24 mouse cellular contexts compared by ENCODE assay signal in the genomic region with DNA sequence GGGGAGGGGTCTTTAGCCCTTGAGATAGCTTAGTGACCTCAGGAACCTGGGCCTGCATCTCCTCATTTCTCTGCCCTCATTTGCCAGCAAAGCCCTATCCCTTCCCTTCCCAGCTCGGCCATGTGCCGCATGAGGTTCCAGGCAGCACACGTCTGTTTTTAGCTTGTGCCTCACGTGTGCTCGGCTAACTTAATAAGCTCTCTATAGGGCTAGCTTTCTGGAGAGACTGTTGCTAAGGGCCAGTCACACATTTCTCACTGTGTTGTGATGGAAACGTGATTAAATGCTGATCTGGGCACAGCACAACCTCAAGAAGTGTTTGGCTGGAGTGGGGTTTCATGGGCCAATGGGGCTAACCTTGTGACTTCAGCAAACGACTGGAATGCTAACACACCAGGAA. TPM values are rescaled to one million over a fixed set of nuclear protein-coding genes. Genes with fewer than 3 reads are reported as not detected.
A peak's percentile ranks its signal among the peaks of the same experiment; 100 is the strongest.
DNase-seq lines count a peak whose midpoint lies in the region; ATAC-seq and TF ChIP-seq lines count a peak whose summit lies in the region.
"Had no signal": no experiment of that assay in that cellular context is flagged by ENCODE, and none has a peak within 500 bp of the region (broad histone marks: within the 10 kb centered on the region; RNA-seq: fewer than 3 reads in every experiment).

No protein-coding gene starts in this region.

- no peaks in the 10 kb centered on the region for H3K36me3 ChIP-seq in hindbrain, postnatal 0 days (ENCODE audit: insufficient read depth, low read length)
- H3K36me3 ChIP-seq in hindbrain, embryonic 12.5 days: no peaks in the 10 kb centered on the region
- no peaks in the 10 kb centered on the region for H3K36me3 ChIP-seq in midbrain, embryonic 16.5 days (ENCODE audit: control insufficient read depth, insufficient read depth, low read length)
- no peaks in the 10 kb centered on the region for H3K36me3 ChIP-seq in midbrain, embryonic 15.5 days (replicated peaks)
- no peaks in the 10 kb centered on the region for H3K36me3 ChIP-seq in kidney, embryonic 16.5 days (ENCODE audit: insufficient read depth, low read length)
- H3K36me3 ChIP-seq: embryonic facial prominence, embryonic 12.5 days; forebrain, embryonic 15.5 days; heart, embryonic 10.5 days had no signal

- H3K27me3 ChIP-seq in hindbrain, postnatal 0 days (ENCODE audit: insufficient read depth, low read length): no peaks in the 10 kb centered on the region
- no peaks in the 10 kb centered on the region for H3K27me3 ChIP-seq in hindbrain, embryonic 12.5 days
- H3K27me3 ChIP-seq in midbrain, embryonic 16.5 days (ENCODE audit: control insufficient read depth, insufficient read depth, low read depth, low read length): no peaks in the 10 kb centered on the region
- H3K27me3 ChIP-seq in midbrain, embryonic 15.5 days (replicated peaks): no peaks in the 10 kb centered on the region
- no peaks in the 10 kb centered on the region for H3K27me3 ChIP-seq in kidney, embryonic 16.5 days (ENCODE audit: insufficient read depth, low read length)
- H3K27me3 ChIP-seq: embryonic facial prominence, embryonic 12.5 days; forebrain, embryonic 15.5 days had no signal

- H3K9ac ChIP-seq in hindbrain, postnatal 0 days (replicated peaks; ENCODE audit: low read length): no peak overlapping the region
- H3K9ac ChIP-seq in hindbrain, embryonic 12.5 days: no peak overlapping the region
- H3K9ac ChIP-seq in midbrain, embryonic 16.5 days (ENCODE audit: low read depth, low read length): no peak overlapping the region
- H3K9ac ChIP-seq in midbrain, embryonic 15.5 days: no peak overlapping the region
- H3K9ac ChIP-seq in kidney, embryonic 16.5 days (replicated peaks; ENCODE audit: low read length): no peak overlapping the region
- H3K9ac ChIP-seq: embryonic facial prominence, embryonic 12.5 days; forebrain, embryonic 15.5 days; hindbrain, embryonic 14.5 days had no signal

- no peak overlapping the region for H3K4me2 ChIP-seq in hindbrain, postnatal 0 days (ENCODE audit: low read depth, low read length)
- H3K4me2 ChIP-seq in hindbrain, embryonic 12.5 days (replicated peaks): no peak overlapping the region
- no peak overlapping the region for H3K4me2 ChIP-seq in midbrain, embryonic 16.5 days (ENCODE audit: low read length)
- no peak overlapping the region for H3K4me2 ChIP-seq in midbrain, embryonic 15.5 days
- no peak overlapping the region for H3K4me2 ChIP-seq in kidney, embryonic 16.5 days (replicated peaks; ENCODE audit: low read depth, low read length)
- H3K4me2 ChIP-seq: embryonic facial prominence, embryonic 12.5 days; forebrain, embryonic 15.5 days; hindbrain, embryonic 14.5 days had no signal

- H3K4me3 ChIP-seq in hindbrain, postnatal 0 days (ENCODE audit: low read length): no peak overlapping the region
- H3K4me3 ChIP-seq in hindbrain, embryonic 12.5 days: no peak overlapping the region
- H3K4me3 ChIP-seq in midbrain, embryonic 16.5 days (ENCODE audit: low read depth, low read length): no peak overlapping the region
- H3K4me3 ChIP-seq in midbrain, embryonic 15.5 days: no peak overlapping the region
- H3K4me3 ChIP-seq in kidney, embryonic 16.5 days (ENCODE audit: low read length): no peak overlapping the region
- H3K4me3 ChIP-seq: embryonic facial prominence, embryonic 12.5 days; forebrain, embryonic 15.5 days; gastrocnemius, adult 2 months; heart, embryonic 10.5 days had no signal

- H3K4me1 ChIP-seq in hindbrain, postnatal 0 days (ENCODE audit: insufficient read depth, low read length): 0 out of 2 replicates have a peak, but pooled peaks cover 3% of the 10 kb centered on the region
- H3K4me1 ChIP-seq in hindbrain, embryonic 12.5 days: 0 out of 2 replicates have a peak, but pooled peaks cover 5% of the 10 kb centered on the region
- no peaks in the 10 kb centered on the region for H3K4me1 ChIP-seq in midbrain, embryonic 16.5 days (ENCODE audit: control insufficient read depth, insufficient read depth, low read length)
- no peaks in the 10 kb centered on the region for H3K4me1 ChIP-seq in midbrain, embryonic 15.5 days
- no peaks in the 10 kb centered on the region for H3K4me1 ChIP-seq in kidney, embryonic 16.5 days (ENCODE audit: insufficient read depth, low read length)
- H3K4me1 ChIP-seq: embryonic facial prominence, embryonic 12.5 days; forebrain, embryonic 15.5 days; heart, embryonic 10.5 days had no signal

- whole genome bisulfite sequencing in hindbrain, postnatal 0 days: 32% methylated on average over 7 of the region's 7 CpGs
- WGBS in hindbrain, embryonic 12.5 days: 47% methylated on average over 7 of the region's 7 CpGs
- 39% methylated on average over 7 of the region's 7 CpGs for WGBS in midbrain, embryonic 16.5 days
- WGBS in midbrain, embryonic 15.5 days: 34% methylated on average over 7 of the region's 7 CpGs
- 66% methylated on average over 7 of the region's 7 CpGs for WGBS in kidney, embryonic 16.5 days

- H3K27ac ChIP-seq in hindbrain, postnatal 0 days: no peak overlapping the region
- no peak overlapping the region for H3K27ac ChIP-seq in hindbrain, embryonic 12.5 days
- no peak overlapping the region for H3K27ac ChIP-seq in midbrain, embryonic 16.5 days (ENCODE audit: low read length)
- no peak overlapping the region for H3K27ac ChIP-seq in midbrain, embryonic 15.5 days
- no peak overlapping the region for H3K27ac ChIP-seq in kidney, embryonic 16.5 days (ENCODE audit: low read length)
- H3K27ac ChIP-seq: embryonic facial prominence, embryonic 12.5 days; forebrain, embryonic 15.5 days; gastrocnemius, adult 2 months; heart, embryonic 10.5 days; hindbrain, embryonic 14.5 days had no signal

- H3K9me3 ChIP-seq in hindbrain, postnatal 0 days (ENCODE audit: low read length): no peaks in the 10 kb centered on the region
- no peaks in the 10 kb centered on the region for H3K9me3 ChIP-seq in hindbrain, embryonic 12.5 days (replicated peaks)
- H3K9me3 ChIP-seq in midbrain, embryonic 16.5 days (replicated peaks; ENCODE audit: control insufficient read depth, low read length, poor library complexity, severe bottlenecking): peaks cover 2% of the 10 kb centered on the region; the same call in 1 of the 2 replicates
- H3K9me3 ChIP-seq in midbrain, embryonic 15.5 days: 0 out of 2 replicates have a peak, but pooled peaks cover 4% of the 10 kb centered on the region
- no peaks in the 10 kb centered on the region for H3K9me3 ChIP-seq in kidney, embryonic 16.5 days (ENCODE audit: low read length)
- H3K9me3 ChIP-seq: embryonic facial prominence, embryonic 12.5 days; forebrain, embryonic 15.5 days; heart, embryonic 10.5 days had no signal

- TF ChIP-seq CTCF in hindbrain, postnatal 0 days (IDR thresholded peaks at IDR 0.05; ENCODE audit: low read depth): no peak

- ATAC-seq in hindbrain, postnatal 0 days: no peak
- no peak for ATAC-seq in hindbrain, embryonic 12.5 days (ENCODE audit: low FRiP score)
- ATAC-seq in midbrain, embryonic 16.5 days: peak; percentile 39; the same call in 1 of the 2 replicates
- no peak for ATAC-seq in midbrain, embryonic 15.5 days (replicated peaks)
- no peak for ATAC-seq in kidney, embryonic 16.5 days (ENCODE audit: low FRiP score, low TSS enrichment)
- ATAC-seq: forebrain, embryonic 15.5 days; inflammation-experienced regulatory T-cells, adult 6 months had no signal

- peak; percentile 5 for DNase-seq in hindbrain, postnatal 0 days (ENCODE audit: low spot score)
- peak; percentile 17 for DNase-seq in forelimb bud, embryonic 11.5 days (ENCODE audit: low read depth, low spot score)
- DNase-seq: adrenal gland, adult 8-10 months; adrenal gland, postnatal 36 days; cerebellum, adult 11-12 months; cerebellum, adult 9-10 months; cerebellum, postnatal 25 days; gastrocnemius, adult 2 months; gastrocnemius, postnatal 25 days; heart, postnatal 10 days; heart, postnatal 4 days had no signal

RNA-seq across cellular contexts. Expression of gene Gpr6, which starts 55.5 kb away (rescaled TPM):
- 2.1 and 2.4 TPM in 2 replicates for total RNA-seq in hindbrain, postnatal 0 days (2014; rRNA removed)
- 0.64 and 0.90 TPM in 2 replicates for polyA plus RNA-seq in hindbrain, postnatal 0 days (2015; fragmentation: Nextera tagmentation; extraction: Ambion mirVana)
- 0.13 and 0.23 TPM in 2 replicates for polyA plus RNA-seq in hindbrain, embryonic 12.5 days (2016; fragmentation: Nextera tagmentation; extraction: Ambion mirVana)
- polyA plus RNA-seq in midbrain, embryonic 16.5 days (2015; fragmentation: Nextera tagmentation; extraction: Ambion mirVana): 3.3 and 4.4 TPM in 2 replicates
- polyA plus RNA-seq in midbrain, embryonic 15.5 days (2015; fragmentation: Nextera tagmentation; extraction: Ambion mirVana): 2.7 and 2.9 TPM in 2 replicates
- not detected in 2 replicates for polyA plus RNA-seq in kidney, embryonic 16.5 days (2015; fragmentation: Nextera tagmentation; extraction: Ambion mirVana)
- total RNA-seq: adrenal gland, adult 8-10 months; adrenal gland, postnatal 36 days; ES-E14; gastrocnemius, adult 2 months; gastrocnemius, postnatal 25 days; granulocyte monocyte progenitor cell, adult 5-6 weeks; heart, postnatal 10 days; heart, postnatal 4 days had no signal
- polyA plus RNA-seq: embryonic facial prominence, embryonic 12.5 days; forebrain, embryonic 11.5 days; heart, embryonic 10.5 days; heart, embryonic 14.5 days; inflammation-experienced regulatory T-cells, adult 6 months had no signal
